Mouse (Mus musculus) brown adipose tissue, adult 24 weeks (tissue): Measurements from ENCODE around the gene Clip2. TPM values are rescaled to one million over a fixed set of nuclear protein-coding genes. Genes with fewer than 3 reads are reported as not detected.
A peak's percentile ranks its signal among the peaks of the same experiment; 100 is the strongest.

Source experiments
- H3K27ac ChIP-seq: fragments of 200-500 bp; replicated peaks from 2 replicates; pipeline ENCODE4 v1.5.1; 2012; ENCODE audit warnings: low read depth, mild to moderate bottlenecking, low read length
- H3K4me1 ChIP-seq: fragments of 200-500 bp; 2 replicates; pipeline ENCODE4 v1.6.1; 2012; ENCODE audit warnings: low read length, mixed read lengths; ENCODE audit not compliant: control insufficient read depth, insufficient read depth, insufficient read length
- H3K4me3 ChIP-seq: fragments of 200-500 bp; 2 replicates; pipeline ENCODE4 v1.5.1; 2012; ENCODE audit warnings: low read depth, mild to moderate bottlenecking, low read length, moderate library complexity; ENCODE audit not compliant: insufficient read depth
- polyA plus RNA-seq: library from polyadenylated mRNA; stranded (reverse); fragments of >200 nt; gene quantifications from 2 replicates; pipeline ENCODE4 v1.2.4, GENCODE M21; 2012; ENCODE audit not compliant: missing spikeins, insufficient read depth, insufficient read length

Clip2 gene
- polyA plus RNA-seq, 1 experiment: 6.9 TPM

DNA sequence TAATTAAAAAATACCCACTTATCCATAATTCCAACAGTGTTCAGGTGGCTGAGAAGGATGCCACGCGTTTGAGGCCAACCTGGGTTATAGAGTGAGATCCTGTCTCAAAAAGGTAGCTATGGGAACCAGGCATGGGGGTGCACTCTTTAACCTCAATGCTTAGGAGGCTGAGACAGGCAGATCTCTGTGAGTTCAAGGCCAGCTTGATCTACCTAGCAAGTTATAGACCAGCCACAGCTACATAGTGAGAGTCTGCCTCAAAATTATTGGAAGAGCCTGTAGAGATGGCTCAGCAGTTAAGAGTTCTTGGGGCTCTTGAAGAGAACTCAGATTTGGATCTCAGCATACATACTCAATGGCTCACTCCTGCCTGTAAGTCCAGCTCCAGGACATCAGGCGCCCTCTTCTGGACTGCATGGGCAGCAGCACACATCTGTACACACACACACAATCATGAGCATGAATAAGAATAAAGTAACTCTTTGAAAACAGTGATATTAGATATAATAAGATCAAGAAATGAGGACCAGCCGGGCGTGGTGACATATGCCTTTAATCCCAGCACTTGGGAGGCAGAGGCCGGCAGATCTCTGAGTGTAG lies 77.1 kb downstream of the Clip2 start:
- Histone ChIP-seq H3K4me3 (no peak overlapping the region), H3K27ac (no peak overlapping the region), H3K4me1 (no peaks in the 10 kb centered on the region)

DNA sequence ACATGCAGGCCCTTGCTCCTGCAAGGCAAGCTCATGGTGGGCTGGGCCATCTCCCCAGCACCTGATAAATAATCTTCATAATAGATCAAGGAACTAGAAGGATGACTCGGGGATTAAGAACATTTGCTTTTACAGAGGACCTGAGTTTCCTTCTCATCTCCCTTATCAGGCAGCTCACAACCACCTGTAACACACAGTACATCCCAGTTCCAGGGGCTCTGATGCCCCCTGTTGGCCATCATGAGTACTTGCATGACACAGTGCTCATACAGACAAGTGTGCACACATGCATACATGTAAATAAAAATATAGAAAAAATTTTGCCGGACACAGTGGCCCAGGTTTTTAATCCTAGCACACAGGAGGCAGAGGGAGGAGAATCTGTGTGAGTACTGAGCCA lies 78.3 kb downstream of the Clip2 start:
- no peak overlapping the region for H3K27ac ChIP-seq
- no peak overlapping the region for H3K4me3 ChIP-seq
- no peaks in the 10 kb centered on the region for H3K4me1 ChIP-seq

DNA sequence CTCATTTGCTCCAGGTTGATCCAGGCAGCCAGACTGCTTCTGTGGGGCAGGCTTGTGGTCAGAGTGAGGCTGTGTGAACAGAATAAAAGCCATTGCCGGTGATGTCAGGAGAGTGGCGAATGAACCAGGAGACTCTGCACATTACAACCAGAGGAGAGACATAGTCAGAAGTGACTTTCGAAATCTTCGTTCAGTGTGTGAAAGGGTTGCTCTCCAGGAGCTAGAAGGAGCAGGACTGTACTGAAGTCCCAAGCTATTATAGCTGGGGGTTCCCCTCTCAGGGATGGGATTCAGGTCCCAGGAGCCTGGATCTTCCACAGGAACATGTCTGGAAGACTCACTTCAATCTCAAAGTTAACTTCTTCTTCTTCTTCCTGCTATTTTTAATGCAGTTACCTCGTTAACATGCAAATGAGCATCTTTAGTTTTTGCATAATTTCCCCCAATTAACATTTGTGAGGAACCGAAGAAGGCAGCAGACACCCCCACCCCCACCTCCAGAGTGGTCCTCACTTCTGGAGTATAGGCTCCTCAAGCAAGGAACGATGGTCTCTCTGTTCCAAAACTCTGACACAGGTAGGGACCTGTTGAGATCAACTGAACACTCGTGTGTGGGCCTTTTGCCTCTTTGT lies 81.6 kb downstream of the Clip2 start:
- Histone ChIP-seq H3K4me3 (no peak overlapping the region), H3K4me1 (no peaks in the 10 kb centered on the region), H3K27ac (no peak overlapping the region)

DNA sequence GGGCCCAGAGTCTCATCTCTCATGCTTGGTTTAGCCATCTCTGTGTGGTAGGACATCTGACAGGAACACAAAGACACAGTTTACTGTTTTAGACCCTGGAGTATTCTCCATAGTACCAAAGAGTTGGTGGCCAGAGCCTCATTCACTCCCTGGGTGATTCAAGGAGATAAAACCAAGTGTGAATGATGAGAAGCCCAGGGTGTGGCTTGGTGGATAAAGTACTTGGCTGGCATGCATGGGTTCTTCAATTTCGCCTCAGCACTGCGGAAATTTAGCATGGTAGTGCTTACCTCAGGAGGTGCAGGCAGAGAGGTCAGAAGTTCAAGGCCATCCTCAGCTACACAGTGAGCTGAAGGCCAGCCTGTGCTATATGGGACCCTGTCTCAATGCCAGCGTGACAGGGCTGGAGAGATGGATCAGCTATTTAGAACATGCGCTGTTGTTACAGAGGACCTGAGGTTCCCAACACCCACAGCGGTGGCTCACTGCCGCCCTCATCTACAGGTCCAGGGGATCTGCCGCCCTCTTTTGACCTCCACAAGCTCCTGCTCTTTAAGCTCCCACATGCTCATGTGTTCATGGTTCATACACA lies 82.6 kb downstream of the Clip2 start:
- Histone ChIP-seq H3K4me3 (no peak overlapping the region), H3K27ac (no peak overlapping the region), H3K4me1 (no peaks in the 10 kb centered on the region)

DNA sequence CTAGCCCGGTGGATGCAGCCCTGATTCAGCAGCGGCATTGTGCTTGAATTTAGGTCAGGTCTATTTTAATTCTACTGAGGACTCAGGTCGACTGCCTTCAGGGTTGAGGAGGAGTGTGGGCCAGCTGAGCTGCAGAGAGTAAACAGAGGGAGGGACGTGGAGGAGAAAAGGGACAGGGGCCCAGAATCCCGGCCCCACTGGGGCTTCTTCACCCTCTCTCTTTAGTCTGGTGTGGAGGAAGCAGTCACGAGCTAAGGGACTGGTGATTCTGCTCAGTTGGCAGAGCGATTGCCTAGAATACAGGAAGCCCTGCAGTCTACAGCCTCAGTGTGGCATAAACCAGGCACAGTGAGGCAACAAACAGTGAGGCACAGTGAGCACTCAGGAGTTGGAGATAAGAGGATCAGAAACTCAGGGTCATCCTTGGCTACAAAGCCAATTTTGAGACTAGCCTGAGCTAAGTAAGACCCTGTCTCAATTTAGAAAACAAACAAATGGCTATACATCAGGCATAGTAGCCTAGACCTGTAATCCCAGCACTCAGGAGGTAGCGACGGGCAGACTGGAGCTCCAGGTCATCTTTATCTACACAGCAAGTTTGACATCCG lies 84.0 kb downstream of the Clip2 start:
- H3K27ac ChIP-seq: no peak overlapping the region
- H3K4me3 ChIP-seq: no peak overlapping the region
- H3K4me1 ChIP-seq: no peaks in the 10 kb centered on the region

DNA sequence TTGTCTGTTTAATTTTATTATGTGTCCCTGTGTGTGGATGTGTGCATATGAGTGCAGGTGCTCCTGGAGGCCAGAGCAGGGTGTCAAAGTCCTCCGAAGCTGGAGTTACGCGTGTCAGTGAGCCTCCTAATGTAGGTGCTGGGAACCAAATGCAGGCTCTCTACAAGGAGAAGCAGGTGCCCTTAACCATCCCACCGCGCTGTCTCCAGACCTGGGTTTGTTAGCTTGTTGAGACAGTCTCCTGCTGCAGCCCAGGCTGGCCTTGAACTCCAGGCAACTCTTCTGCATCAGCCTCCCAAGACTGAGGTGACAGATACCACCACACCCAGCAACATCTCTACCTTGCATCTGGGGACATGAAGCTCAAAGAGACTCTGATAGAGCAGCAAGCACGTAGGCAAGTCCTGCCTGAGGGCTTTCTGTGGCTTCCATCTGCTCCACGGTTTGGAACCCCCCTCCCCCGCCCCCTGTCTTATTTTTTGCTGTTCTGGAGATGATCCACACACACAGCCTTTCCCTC lies 85.1 kb downstream of the Clip2 start:
- no peaks in the 10 kb centered on the region for H3K4me1 ChIP-seq
- no peak overlapping the region for H3K27ac ChIP-seq
- no peak overlapping the region for H3K4me3 ChIP-seq

DNA sequence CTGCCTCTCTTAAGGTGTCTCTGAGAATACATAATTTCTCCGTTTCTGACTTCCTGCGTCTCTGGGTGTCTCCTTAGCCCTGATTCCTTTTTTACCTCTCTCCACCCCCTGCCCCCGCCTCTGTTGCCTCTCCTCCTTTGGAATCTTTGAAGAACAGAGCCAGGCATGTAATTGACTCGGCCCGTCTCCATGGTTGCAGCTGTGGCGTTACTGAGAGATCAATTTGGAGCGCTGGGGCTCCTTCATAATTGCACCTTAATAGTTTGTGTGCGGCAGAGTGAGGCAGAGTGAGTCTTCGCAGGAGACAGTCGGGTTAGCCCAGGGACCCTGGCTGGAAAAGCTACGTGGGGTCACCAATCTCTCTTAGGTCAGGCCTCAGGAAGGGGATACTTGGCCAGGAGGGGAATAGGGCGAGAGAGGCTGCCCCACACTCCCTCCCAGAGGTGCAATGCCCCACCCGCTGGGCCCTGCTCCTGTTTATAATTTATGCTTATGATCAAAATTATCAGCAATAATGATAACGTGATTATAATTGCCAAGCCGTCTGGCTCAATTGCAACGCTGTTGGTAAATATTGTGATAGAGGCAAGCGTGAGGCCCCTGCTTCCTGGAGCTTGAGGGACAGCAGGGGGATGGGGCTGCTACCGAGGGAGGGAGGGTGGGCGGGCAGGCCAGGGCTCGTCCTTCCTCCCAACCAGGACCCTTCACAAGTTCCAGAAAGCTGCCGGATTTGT lies 85.8 kb downstream of the Clip2 start:
- Histone ChIP-seq H3K4me1 (no peaks in the 10 kb centered on the region), H3K27ac (no peak overlapping the region), H3K4me3 (no peak overlapping the region)

DNA sequence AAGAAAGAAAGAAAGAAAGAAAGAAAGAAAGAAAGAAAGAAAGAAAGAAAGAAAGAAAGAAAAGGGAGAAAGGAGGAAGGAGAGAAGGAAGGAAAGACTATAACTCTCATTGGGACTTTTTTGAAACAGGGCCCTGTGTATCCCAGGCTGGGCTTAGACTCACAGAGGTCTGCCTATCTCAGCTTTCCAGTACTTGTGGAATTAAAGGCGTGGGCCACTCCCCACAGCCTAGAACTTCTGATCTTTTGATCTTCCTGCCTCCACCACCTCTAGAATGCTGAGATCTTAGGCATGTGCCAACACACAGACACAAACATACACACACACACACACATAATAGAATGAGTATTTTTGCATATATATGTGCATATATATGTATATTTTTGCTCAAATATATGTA lies 87.0 kb downstream of the Clip2 start:
- Histone ChIP-seq H3K27ac (no peak overlapping the region), H3K4me3 (no peak overlapping the region), H3K4me1 (no peaks in the 10 kb centered on the region)

DNA sequence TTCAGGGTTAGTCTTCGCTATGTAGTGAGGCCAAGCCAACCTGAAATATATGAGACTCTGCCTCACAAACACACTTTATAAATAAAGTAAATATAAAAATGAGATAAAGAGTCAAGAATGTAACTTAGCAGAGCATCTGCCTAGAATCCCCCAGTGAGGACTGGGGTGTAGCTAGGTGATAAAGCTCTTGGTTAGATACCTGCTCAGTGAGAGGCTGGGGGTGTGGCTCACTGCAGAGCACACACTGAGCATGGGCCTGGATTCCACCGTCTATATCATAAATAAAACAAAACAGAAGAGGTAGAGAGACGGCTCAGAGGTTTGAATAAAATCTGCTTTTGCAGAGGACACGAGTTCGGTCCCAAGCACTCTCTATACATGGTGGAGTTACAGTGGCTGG lies 88.0 kb downstream of the Clip2 start:
- H3K4me3 ChIP-seq: no peak overlapping the region
- H3K27ac ChIP-seq: no peak overlapping the region

DNA sequence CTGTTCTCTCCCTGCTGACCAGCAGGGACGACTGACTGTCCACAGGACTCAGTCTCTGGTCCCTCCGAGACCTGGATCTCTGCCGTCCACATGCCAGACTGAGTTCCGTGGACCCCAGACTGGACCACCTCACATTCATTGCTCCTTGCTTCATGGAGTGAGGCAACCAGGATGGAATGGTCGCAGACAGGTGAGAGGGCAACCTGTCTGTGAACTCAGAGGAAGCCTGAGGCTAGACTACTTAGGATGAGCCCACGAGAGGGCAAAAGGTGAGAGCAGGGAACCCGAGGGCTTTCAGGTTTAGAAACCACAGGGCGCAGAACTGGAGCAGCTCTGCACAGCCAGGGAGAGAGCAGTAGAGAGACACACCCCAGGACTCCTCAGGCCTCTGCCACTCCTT lies 89.5 kb downstream of the Clip2 start:
- Histone ChIP-seq H3K4me1 (no peaks in the 10 kb centered on the region), H3K4me3 (no peak overlapping the region), H3K27ac (no peak overlapping the region)

More for the DNA sequence above, 88.0 kb downstream of the Clip2 start:
- H3K4me1 ChIP-seq: no peaks in the 10 kb centered on the region

DNA sequence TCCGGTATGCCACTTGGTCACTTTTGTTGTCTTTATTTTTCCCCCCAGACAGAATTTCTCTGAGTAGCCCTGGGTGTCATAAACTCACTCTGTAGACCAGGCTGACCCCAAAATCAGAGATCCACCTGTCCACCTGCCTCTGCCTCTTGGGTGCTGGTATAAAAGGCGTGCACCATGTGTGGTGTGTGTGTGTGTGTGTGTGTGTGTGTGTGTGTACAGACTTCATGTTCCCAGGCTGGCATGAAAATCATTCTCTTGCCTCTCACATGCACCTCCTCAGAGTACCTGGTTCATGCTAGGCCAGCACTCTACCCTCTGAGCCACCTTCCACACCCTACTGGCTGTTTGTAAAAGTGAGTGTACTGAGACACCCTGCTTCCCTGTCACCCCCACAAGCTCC lies 89.9 kb downstream of the Clip2 start:
- no peak overlapping the region for H3K27ac ChIP-seq
- H3K4me3 ChIP-seq: no peak overlapping the region
- H3K4me1 ChIP-seq: no peaks in the 10 kb centered on the region

DNA sequence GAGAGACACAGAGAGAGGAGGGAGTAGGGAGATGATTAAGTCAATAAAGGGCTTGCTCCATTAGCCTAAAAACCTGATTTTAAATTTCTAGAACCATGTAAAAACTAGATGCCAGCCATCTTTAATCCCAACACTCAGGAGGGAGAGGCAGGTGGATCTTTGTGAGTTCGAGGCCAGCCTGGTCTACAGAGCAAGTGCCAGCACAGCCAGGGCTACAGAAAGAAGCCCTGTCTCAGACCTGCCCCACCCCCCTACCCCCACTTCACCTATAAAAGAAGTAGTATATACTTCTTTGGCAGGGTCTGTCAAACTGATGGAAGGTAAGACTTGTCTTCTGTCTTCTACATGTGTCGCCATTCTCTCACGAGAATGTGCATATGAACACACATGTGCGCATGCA lies 91.7 kb downstream of the Clip2 start:
- Histone ChIP-seq H3K4me3 (no peak overlapping the region), H3K4me1 (no peaks in the 10 kb centered on the region), H3K27ac (no peak overlapping the region)

DNA sequence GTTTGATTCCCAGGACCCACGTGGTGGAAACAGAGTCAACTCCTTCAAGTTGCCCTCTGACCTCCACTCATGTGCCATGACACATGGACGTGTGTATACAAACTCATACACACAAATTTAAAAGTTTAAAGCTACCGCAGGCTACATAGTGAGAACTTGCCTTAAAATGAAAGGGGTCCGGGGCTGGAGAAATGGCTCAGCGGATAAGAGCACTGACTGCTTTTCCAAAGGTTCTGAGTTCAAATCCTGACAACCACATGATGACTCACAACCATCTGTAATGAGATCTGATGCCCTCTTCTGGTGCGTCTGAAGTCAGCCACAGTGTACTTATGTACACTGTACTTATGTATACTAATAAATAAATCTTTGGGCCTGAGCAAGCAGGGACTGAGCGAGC lies 93.1 kb downstream of the Clip2 start:
- Histone ChIP-seq H3K4me1 (no peaks in the 10 kb centered on the region), H3K4me3 (no peak overlapping the region), H3K27ac (peak overlapping the region; percentile 58)

DNA sequence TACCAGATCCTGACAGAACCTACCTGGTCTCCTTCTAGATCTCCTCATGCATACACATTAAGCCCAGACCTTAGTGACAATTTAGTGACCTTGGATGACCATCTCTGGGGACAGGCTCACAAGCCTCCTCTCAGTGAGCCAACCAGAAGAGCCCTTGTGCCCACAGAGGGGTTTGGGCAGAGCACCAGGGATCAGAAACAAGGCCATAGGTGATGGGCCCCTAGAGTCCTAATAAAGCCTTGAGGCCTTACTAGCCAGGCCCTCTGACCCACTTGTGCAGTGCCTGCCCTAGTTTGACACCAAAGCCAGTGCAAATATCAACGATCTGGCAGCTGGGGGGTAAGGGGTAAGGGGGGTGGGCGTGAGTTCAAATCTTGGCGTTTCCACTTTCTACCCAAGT lies 93.8 kb downstream of the Clip2 start:
- Histone ChIP-seq H3K4me1 (no peaks in the 10 kb centered on the region), H3K4me3 (peak overlapping the region; percentile 9), H3K27ac (peak overlapping the region; percentile 89)

DNA sequence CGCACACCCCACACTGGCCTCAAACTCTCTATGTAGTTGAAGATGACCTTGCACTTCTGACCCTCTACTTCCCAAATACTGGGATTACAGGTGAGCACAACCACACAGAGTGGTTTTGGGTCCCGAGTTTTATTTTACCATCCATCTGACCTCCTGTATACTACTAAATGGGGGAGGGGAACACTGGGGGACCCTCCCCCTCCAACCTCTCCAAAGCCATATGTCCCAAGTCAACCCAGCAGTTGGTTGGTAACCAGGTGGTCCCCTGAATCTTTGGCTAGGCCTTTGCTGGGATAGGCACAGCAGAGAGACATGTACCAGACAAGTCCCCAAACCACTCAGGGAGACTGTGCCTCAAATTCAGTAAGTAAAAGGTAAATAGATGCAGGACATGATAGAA lies 94.9 kb downstream of the Clip2 start:
- Histone ChIP-seq H3K27ac (peak overlapping the region; percentile 88), H3K4me1 (no peaks in the 10 kb centered on the region), H3K4me3 (no peak overlapping the region; the same call in 1 of the 2 replicates)
